Mouse (Mus musculus) monocyte, adult 5-6 weeks (primary cell): Measurements from ENCODE around the gene Pex11b. TPM values are rescaled to one million over a fixed set of nuclear protein-coding genes. Genes with fewer than 3 reads are reported as not detected.

Source experiments
- total RNA-seq: library from RNA; stranded (forward); fragments of 200-1000, 200-491, 200-594 nt; gene quantifications from 3 replicates; pipeline ENCODE4 v1.2.3, GENCODE M21; 2017

The Pex11b gene
- total RNA-seq, 1 experiment from 2014 or later = 22.5 TPM

Other genes with a start within 250 kb of the Pex11b start
- not detected in 3 replicates for gene BC107364, start 183.1 kb upstream of the Pex11b start, total RNA-seq
- gene Hfe2, start 110.2 kb upstream of the Pex11b start, total RNA-seq = 0.64 TPM in 1 of 3 replicates, not detected in the others
- 575 to 636 TPM (median 578 TPM) in 3 replicates for gene Txnip, start 77.4 kb upstream of the Pex11b start, total RNA-seq
- gene Gm16253, start 58.4 kb upstream of the Pex11b start, total RNA-seq = not detected in 3 replicates
- gene Polr3gl, start 41.2 kb upstream of the Pex11b start, total RNA-seq = 75.3 to 86.8 TPM (median 84.0 TPM) in 3 replicates
- gene Ankrd34a, start 38.7 kb upstream of the Pex11b start, total RNA-seq = not detected in 3 replicates
- gene Lix1l, start 34.2 kb upstream of the Pex11b start, total RNA-seq = 0.68 to 0.95 TPM in 2 of 3 replicates, not detected in the other
- gene Rbm8a, start 5.4 kb upstream of the Pex11b start, total RNA-seq = 41.2 to 53.1 TPM (median 49.7 TPM) in 3 replicates
- gene Gm42957, start 98 bp downstream of the Pex11b start, total RNA-seq = 0.19 TPM in 1 of 3 replicates, not detected in the others
- 0.21 to 1.2 TPM (median 0.38 TPM) in 3 replicates for gene Itga10, start 10.2 kb downstream of the Pex11b start, total RNA-seq
- 0.21 to 0.68 TPM (median 0.38 TPM) in 3 replicates for gene Ankrd35, start 34.8 kb downstream of the Pex11b start, total RNA-seq
- 6.2 to 29.1 TPM (median 14.9 TPM) in 3 replicates for gene Pias3, start 61.0 kb downstream of the Pex11b start, total RNA-seq
- gene Nudt17, start 73.2 kb downstream of the Pex11b start, total RNA-seq = 0.57 to 2.7 TPM in 2 of 3 replicates, not detected in the other
- 39.3 to 48.7 TPM (median 39.7 TPM) in 3 replicates for gene Polr3c, start 92.3 kb downstream of the Pex11b start, total RNA-seq
- 118 to 123 TPM (median 119 TPM) in 3 replicates for gene Rnf115, start 92.3 kb downstream of the Pex11b start, total RNA-seq
- 0.39 TPM in 1 of 3 replicates, not detected in the others for gene Pdzk1, start 193.9 kb downstream of the Pex11b start, total RNA-seq
- gene Cd160, start 194.0 kb downstream of the Pex11b start, total RNA-seq = 1.3 to 22.5 TPM (median 7.6 TPM) in 3 replicates